ENCODE assay signal across 7 mouse cellular contexts in genomic region chr17:84110000-84110695, GRCm38 (mm10).
A peak's percentile ranks its signal among the peaks of the same experiment; 100 is the strongest.
DNase-seq lines count a peak whose midpoint lies in the region; ATAC-seq and TF ChIP-seq lines count a peak whose summit lies in the region.

No protein-coding gene starts in this region.

- peak; percentile 42 for DNase-seq in lung, embryonic 14.5 days
- no peak for DNase-seq in lung, postnatal 10 days
- no peak for DNase-seq in layer of hippocampus, adult 9-10 months (ENCODE audit: low spot score)
- DNase-seq in midbrain, embryonic 14.5 days = no peak

- no peaks in the 10 kb centered on the region for H3K36me3 ChIP-seq in lung, embryonic 14.5 days (ENCODE audit: insufficient read depth)
- H3K36me3 ChIP-seq in heart, embryonic 15.5 days = no peaks in the 10 kb centered on the region
- H3K36me3 ChIP-seq in myocyte (ENCODE audit: control insufficient read depth, insufficient read depth) = no peaks in the 10 kb centered on the region
- no peaks in the 10 kb centered on the region for H3K36me3 ChIP-seq in midbrain, embryonic 14.5 days (ENCODE audit: control insufficient read depth, insufficient read depth, low read length)

- H3K4me1 ChIP-seq in lung, embryonic 14.5 days (ENCODE audit: insufficient read depth) = peaks cover 16% of the 10 kb centered on the region
- peaks cover 83% of the 10 kb centered on the region for H3K4me1 ChIP-seq in bone marrow macrophage, adult 2 months (ENCODE audit: control insufficient read depth, insufficient read depth, low read length)
- peaks cover 25% of the 10 kb centered on the region for H3K4me1 ChIP-seq in heart, embryonic 15.5 days (replicated peaks)
- no peaks in the 10 kb centered on the region for H3K4me1 ChIP-seq in midbrain, embryonic 14.5 days (ENCODE audit: control insufficient read depth, insufficient read depth, low read length)

- H3K79me2 ChIP-seq in myocyte (ENCODE audit: control insufficient read depth, insufficient read depth) = no peaks in the 10 kb centered on the region

- TF ChIP-seq CTCF in lung, embryonic 14.5 days (IDR thresholded peaks at IDR 0.05; ENCODE audit: low read depth) = no peak
- TF ChIP-seq CTCF in bone marrow macrophage, adult 2 months (IDR thresholded peaks at IDR 0.05; ENCODE audit: low read depth, low read length) = no peak

- H3K27me3 ChIP-seq in lung, embryonic 14.5 days (ENCODE audit: insufficient read depth, low read length) = no peaks in the 10 kb centered on the region
- no peaks in the 10 kb centered on the region for H3K27me3 ChIP-seq in heart, embryonic 15.5 days
- no peaks in the 10 kb centered on the region for H3K27me3 ChIP-seq in myocyte (ENCODE audit: control insufficient read depth, insufficient read depth, insufficient read length)
- no peaks in the 10 kb centered on the region for H3K27me3 ChIP-seq in midbrain, embryonic 14.5 days (ENCODE audit: control insufficient read depth, insufficient read depth, low read length)

- H3K9me3 ChIP-seq in lung, embryonic 14.5 days (ENCODE audit: low read depth, low read length) = no peaks in the 10 kb centered on the region
- no peaks in the 10 kb centered on the region for H3K9me3 ChIP-seq in heart, embryonic 15.5 days (replicated peaks)
- H3K9me3 ChIP-seq in midbrain, embryonic 14.5 days (ENCODE audit: control insufficient read depth, low read length) = no peaks in the 10 kb centered on the region

- H3K4me3 ChIP-seq in lung, embryonic 14.5 days (ENCODE audit: low read depth, low read length) = no peak overlapping the region
- no peak overlapping the region for H3K4me3 ChIP-seq in bone marrow macrophage, adult 2 months (ENCODE audit: insufficient read depth, low read length)
- H3K4me3 ChIP-seq in heart, embryonic 15.5 days = no peak overlapping the region
- H3K4me3 ChIP-seq in myocyte = no peak overlapping the region
- no peak overlapping the region for H3K4me3 ChIP-seq in midbrain, embryonic 14.5 days (replicated peaks; ENCODE audit: low read depth, low read length)

- H3ac ChIP-seq in myocyte (ENCODE audit: control insufficient read depth, insufficient read length) = no peak overlapping the region

- 46% methylated on average over 9 of the region's 9 CpGs for WGBS in lung, embryonic 14.5 days
- 59% methylated on average over 9 of the region's 9 CpGs for WGBS in heart, embryonic 15.5 days
- 82% methylated on average over 9 of the region's 9 CpGs for WGBS in midbrain, embryonic 14.5 days

- peak overlapping the region; percentile 36; the same call in 1 of the 2 replicates for H3K27ac ChIP-seq in lung, embryonic 14.5 days (ENCODE audit: low read depth)
- peak overlapping the region; percentile 46 for H3K27ac ChIP-seq in bone marrow macrophage, adult 2 months (ENCODE audit: insufficient read depth, low read depth, low read length)
- H3K27ac ChIP-seq in heart, embryonic 15.5 days = peak overlapping the region; percentile 50
- no peak overlapping the region for H3K27ac ChIP-seq in midbrain, embryonic 14.5 days (replicated peaks; ENCODE audit: low read depth, low read length)

- no peak overlapping the region for H3K9ac ChIP-seq in lung, embryonic 14.5 days
- no peak overlapping the region for H3K9ac ChIP-seq in heart, embryonic 15.5 days
- no peak overlapping the region for H3K9ac ChIP-seq in midbrain, embryonic 14.5 days (replicated peaks; ENCODE audit: low read length)

- no peak for ATAC-seq in lung, embryonic 14.5 days (ENCODE audit: insufficient read depth)
- no peak for ATAC-seq in heart, embryonic 15.5 days (replicated peaks; ENCODE audit: insufficient number of reproducible peaks, insufficient read depth, low FRiP score, low read depth)
- ATAC-seq in midbrain, embryonic 14.5 days (ENCODE audit: low FRiP score, low TSS enrichment) = no peak

- no peak for TF ChIP-seq POLR2A in bone marrow macrophage, adult 2 months (IDR thresholded peaks at IDR 0.05; ENCODE audit: borderline replicate concordance, low read depth, low read length)
- no peak for TF ChIP-seq POLR2A in myocyte (IDR thresholded peaks at IDR 0.05; ENCODE audit: insufficient read length, low read depth)

- no peak overlapping the region for H3K4me2 ChIP-seq in lung, embryonic 14.5 days
- no peak overlapping the region for H3K4me2 ChIP-seq in heart, embryonic 15.5 days
- H3K4me2 ChIP-seq in myocyte (ENCODE audit: low read depth) = peak overlapping the region; percentile 33
- H3K4me2 ChIP-seq in midbrain, embryonic 14.5 days (ENCODE audit: low read length) = no peak overlapping the region

TF ChIP-seq in myocyte, 11 proteins besides CTCF, POLR2A, EP300 and RAD21:
- TF ChIP-seq POLR2AphosphoS2 (IDR thresholded peaks at IDR 0.05; ENCODE audit: insufficient read length, low read depth) (no peak), SRF (IDR thresholded peaks at IDR 0.05; ENCODE audit: control insufficient read depth, insufficient read length, low read depth) (no peak), CEBPB (IDR thresholded peaks at IDR 0.05; ENCODE audit: insufficient read depth, poor library complexity, severe bottlenecking) (no peak), TCF3 (IDR thresholded peaks at IDR 0.05; ENCODE audit: insufficient read length, low read depth) (no peak), MYOG (IDR thresholded peaks at IDR 0.05; ENCODE audit: control insufficient read depth in 1 of 3, insufficient read depth in 1 of 3, insufficient read length in 2 of 3, low read depth in 2 of 3) (no peak), USF1 (IDR thresholded peaks at IDR 0.05; ENCODE audit: low read depth) (no peak), MYOD1 (IDR thresholded peaks at IDR 0.05; ENCODE audit: control insufficient read depth in 1 of 3, insufficient read length in 2 of 3, low read depth in 2 of 3) (no peak), TCF12 (IDR thresholded peaks at IDR 0.05; ENCODE audit: insufficient read depth, poor library complexity, severe bottlenecking) (no peak), E2F4 (IDR thresholded peaks at IDR 0.05; ENCODE audit: insufficient read depth) (no peak), REST (IDR thresholded peaks at IDR 0.05; ENCODE audit: insufficient read depth, insufficient read length) (no peak), MAX (IDR thresholded peaks at IDR 0.05; ENCODE audit: low read depth) (no peak)
